Mouse (Mus musculus): ENCODE results near the gene Eif4e. TPM values are rescaled to one million over a fixed set of nuclear protein-coding genes. Genes with fewer than 3 reads are reported as not detected.
A peak's percentile ranks its signal among the peaks of the same experiment; 100 is the strongest.

The Eif4e gene
- 206 and 264 TPM in 2 replicates for polyA plus RNA-seq (2015; fragmentation: Nextera tagmentation; extraction: Ambion mirVana)

DNA sequence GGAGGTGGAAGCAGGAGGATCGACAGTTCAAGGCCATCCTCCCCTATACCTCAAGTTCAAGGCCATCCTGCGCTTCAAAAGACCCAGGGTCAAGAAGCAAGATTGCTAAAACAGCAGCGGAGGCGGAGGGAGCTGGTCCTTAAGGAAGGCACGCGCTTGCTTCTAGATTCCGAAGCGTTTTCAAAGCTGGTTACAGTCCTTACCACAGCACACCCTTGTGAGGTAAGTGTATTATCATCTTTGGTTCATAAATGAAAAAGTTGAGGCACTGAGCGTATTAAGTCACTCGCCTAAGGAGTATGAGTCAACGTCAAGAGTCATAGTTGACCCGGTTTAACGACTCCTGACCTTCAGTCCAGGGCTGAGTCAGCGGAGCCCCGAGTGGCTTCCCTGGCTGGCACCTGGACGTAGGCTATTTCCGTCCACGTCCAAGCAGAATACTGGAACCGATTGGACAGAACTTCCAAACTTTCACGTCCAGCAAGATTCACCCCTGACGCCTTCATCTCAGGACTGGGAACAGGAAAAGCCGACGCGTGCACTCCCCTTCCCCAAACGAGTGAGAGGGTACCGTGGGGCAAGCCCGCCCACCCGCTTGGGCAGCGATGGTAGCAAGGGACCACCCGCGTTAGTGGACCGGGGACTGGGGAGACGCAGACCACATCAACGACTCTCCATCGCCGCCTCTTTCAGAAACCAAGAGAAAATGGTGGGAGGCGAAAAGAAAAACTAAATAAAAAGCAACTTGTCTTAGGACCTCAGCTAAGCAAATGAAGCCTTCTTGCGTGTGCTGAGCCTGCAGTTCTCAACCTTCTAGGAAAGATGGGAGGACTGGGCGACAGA, at the start of gene Eif4e:
TSS of gene Eif4e (plus strand) at position 107 of the 843 bp plus-strand sequence.
- H3K27me3 ChIP-seq: no peaks in the 10 kb centered on the region
- H3K4me3 ChIP-seq (replicated peaks): peak within 1 kb of the TSS; percentile 100
- 3% methylated on average over 39 of the region's 39 CpGs for WGBS (ENCODE audit: insufficient replicate concordance)
- ATAC-seq (ENCODE audit: low read depth) (peak; percentile 48), DNase-seq (peak; percentile 42)
- H3K36me3 ChIP-seq: no peaks in the 10 kb centered on the region
- peak within 1 kb of the TSS; percentile 88 for H3K27ac ChIP-seq
- H3K9ac ChIP-seq: peak within 1 kb of the TSS; percentile 88
- H3K4me2 ChIP-seq: peak within 1 kb of the TSS; percentile 95
- H3K9me3 ChIP-seq (replicated peaks): no peaks in the 10 kb centered on the region
- H3K4me1 ChIP-seq (replicated peaks): peaks cover 39% of the 10 kb centered on the region

DNA sequence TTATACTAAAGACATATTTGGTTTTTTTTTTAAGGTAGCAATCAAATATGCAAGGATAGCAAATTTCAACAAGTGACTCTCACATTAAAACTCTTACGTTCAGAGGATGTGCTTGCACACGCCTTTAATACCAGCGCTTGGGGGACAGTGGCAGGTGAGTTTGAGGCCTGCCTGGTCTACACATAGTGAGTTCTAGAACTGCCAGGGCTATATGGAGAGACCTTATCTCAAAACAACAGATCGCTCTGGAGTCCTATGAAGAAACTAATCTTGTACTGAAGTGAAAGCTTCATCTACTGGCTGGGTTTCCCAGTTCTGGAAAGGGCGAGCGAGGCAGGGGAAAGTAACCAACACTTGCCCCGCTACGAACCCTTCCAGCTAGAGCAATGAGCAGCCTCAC, 46.5 kb upstream of the Eif4e start:
- peaks cover 60% of the 10 kb centered on the region for H3K36me3 ChIP-seq
- no peak overlapping the region for H3K4me2 ChIP-seq
- no peak overlapping the region for H3K4me3 ChIP-seq (replicated peaks)
- H3K4me1 ChIP-seq (replicated peaks): peaks cover 33% of the 10 kb centered on the region
- no peaks in the 10 kb centered on the region for H3K27me3 ChIP-seq
- peak; percentile 18 for DNase-seq
- H3K9me3 ChIP-seq (replicated peaks): no peaks in the 10 kb centered on the region
- H3K27ac ChIP-seq: no peak overlapping the region
- ATAC-seq (ENCODE audit: low read depth): peak; percentile 79
- 54% methylated on average over 8 of the region's 8 CpGs for WGBS (ENCODE audit: insufficient replicate concordance)
- H3K9ac ChIP-seq: no peak overlapping the region

DNA sequence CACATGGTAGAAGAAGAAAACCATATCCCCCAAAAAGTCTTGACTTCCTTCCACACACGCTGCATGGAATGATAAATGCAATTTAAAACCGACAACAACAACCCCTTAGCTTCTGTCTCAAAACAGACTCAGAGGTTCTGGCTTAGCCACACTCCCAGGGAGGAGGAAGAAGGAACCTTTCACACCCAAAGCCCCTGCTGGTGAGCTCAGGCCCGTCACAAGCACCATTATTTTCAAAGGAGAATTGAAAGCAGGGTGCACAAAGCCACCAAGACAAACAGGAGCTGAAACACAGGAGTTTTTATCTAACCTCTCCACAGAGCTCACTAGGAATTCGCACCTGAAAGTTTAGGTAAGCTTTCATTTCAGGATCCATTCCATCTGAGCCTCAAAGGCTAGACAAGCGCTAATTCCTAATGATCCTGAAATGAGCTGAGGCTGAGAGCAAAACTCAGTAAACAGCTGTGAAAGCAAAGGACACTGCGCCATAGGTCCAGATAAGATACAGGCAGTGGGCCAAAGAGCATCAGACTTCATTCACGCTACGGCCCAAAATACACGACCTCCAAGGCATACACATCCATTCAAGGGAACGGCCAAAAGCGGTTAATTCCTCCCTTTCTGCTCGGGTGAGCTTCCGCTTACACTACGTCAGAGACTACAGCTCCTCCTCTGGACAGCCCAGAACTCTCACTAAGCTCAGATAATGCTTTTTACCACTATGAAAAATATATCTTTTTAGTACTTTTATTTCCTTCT, 44.3 kb upstream of the Eif4e start:
- no peaks in the 10 kb centered on the region for H3K9me3 ChIP-seq (replicated peaks)
- DNase-seq (no peak), ATAC-seq (ENCODE audit: low read depth) (no peak)
- H3K36me3 ChIP-seq: peaks cover 60% of the 10 kb centered on the region
- peaks cover 40% of the 10 kb centered on the region for H3K4me1 ChIP-seq (replicated peaks)
- peak overlapping the region; percentile 34; the same call in 1 of the 2 replicates for H3K27ac ChIP-seq
- no peak overlapping the region for H3K9ac ChIP-seq
- H3K4me2 ChIP-seq: no peak overlapping the region
- H3K4me3 ChIP-seq (replicated peaks): no peak overlapping the region
- 66% methylated on average over 14 of the region's 14 CpGs for WGBS (ENCODE audit: insufficient replicate concordance)
- H3K27me3 ChIP-seq: no peaks in the 10 kb centered on the region

DNA sequence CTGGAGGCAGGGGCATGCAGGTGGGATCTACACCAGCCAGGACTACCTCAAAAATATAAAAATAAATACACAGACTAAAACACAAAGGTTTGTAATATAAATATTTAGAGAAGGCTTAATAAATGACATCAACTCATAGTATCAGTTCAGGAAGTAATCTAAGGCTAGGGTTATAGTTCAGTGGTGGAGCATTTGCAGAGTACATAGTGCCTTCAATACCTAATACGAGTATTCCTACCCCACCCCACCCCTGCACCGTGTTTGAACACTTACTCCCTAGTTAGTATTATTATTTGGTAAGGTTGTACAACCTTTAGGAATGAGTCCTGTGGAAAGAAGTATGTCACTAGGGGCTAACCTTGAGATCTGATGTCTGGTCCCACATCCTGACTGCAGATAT, 42.7 kb upstream of the Eif4e start:
- Histone ChIP-seq H3K9ac (no peak overlapping the region), H3K4me1 (replicated peaks) (peaks cover 52% of the 10 kb centered on the region), H3K4me2 (no peak overlapping the region), H3K4me3 (replicated peaks) (no peak overlapping the region), H3K36me3 (peaks cover 60% of the 10 kb centered on the region), H3K9me3 (replicated peaks) (no peaks in the 10 kb centered on the region), H3K27me3 (no peaks in the 10 kb centered on the region), H3K27ac (no peak overlapping the region)
- WGBS (ENCODE audit: insufficient replicate concordance): 77% methylated on average over 2 of the region's 2 CpGs
- DNase-seq: no peak
- no peak for ATAC-seq (ENCODE audit: low read depth)

DNA sequence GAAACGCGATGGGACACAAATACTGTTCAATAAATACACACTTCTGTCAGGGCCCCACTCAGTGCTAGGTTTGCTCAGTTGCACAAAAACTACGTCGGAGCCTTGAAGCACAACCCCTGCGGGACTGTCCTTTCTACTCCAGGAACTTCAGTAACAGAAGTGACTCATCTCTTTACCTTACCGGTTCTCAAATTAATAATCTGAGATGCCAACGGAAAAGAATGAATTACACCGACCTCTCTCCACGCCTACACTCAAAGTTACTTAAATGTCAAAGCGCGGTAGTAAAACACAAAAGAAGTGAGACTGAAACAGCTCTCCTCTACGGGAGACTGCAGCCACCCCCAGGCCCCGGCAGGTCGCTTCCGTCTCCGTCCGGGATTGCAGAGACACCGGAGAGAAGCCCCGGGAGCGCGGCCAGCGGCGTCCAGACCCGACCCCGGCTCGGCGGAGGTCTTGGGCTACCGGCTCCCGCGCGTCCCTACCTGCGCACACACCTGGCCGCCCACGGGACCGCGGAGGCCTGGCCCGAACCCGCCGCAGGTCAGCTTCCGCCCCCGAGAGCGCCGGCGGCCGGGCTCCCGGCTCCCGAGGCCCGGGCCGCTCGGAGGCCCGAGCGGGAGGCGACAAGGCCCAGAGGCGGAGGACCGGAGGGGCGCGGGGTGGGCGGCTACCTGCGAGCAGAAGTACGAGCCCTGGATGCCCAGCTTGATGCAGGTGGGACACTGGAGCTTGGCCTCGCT, 37.2 kb upstream of the Eif4e start:
- Histone ChIP-seq H3K4me1 (replicated peaks) (peaks cover 30% of the 10 kb centered on the region), H3K4me3 (replicated peaks) (peak overlapping the region; percentile 93), H3K4me2 (peak overlapping the region; percentile 72), H3K27ac (peak overlapping the region; percentile 80), H3K27me3 (no peaks in the 10 kb centered on the region), H3K9me3 (replicated peaks) (no peaks in the 10 kb centered on the region), H3K9ac (peak overlapping the region; percentile 94), H3K36me3 (peaks cover 22% of the 10 kb centered on the region)
- DNase-seq (peak; percentile 9), ATAC-seq (ENCODE audit: low read depth) (peak; percentile 70)
- under 1% methylated on average over 57 of the region's 61 CpGs for WGBS (ENCODE audit: insufficient replicate concordance)

DNA sequence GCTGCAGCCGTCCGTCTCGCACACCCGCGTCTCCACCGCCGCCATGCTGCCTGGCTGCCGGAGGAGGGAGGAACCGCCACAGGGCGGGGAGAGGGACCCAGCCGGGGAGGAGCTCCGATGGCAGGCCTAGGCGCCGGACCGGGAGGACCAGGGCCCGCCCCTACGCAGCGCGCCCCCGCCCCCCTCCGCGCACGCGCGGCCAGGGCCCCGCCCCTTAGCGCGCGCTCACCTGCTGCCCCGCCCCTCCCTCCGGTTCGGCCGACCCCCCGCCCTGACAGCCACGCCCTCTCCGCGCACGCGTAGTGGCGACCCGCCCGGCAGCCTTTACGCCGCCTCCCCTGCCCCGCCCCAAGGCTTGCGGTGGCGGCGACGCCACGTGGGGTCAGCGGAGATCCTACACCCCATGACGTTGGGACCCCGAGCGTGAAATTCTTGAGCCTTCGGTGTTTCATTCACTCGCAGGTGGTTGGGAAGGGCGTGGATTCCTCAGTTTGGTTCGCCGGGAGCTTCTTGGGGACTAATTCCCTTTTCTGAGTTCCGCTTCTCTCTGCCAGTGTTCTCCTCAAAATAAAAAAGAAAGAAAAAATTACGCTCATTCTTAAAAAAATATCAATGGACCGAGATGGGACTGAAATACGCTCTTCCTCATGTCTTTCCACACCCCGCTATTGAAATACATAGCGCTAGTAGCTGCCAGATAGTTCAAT, 36.5 kb upstream of the Eif4e start, which contains the start of gene Metap1:
TSS of gene Metap1 (minus strand) at position 189 of the 707 bp plus-strand sequence.
- H3K4me2 ChIP-seq: peak within 1 kb of the TSS; percentile 87
- peak within 1 kb of the TSS; percentile 94 for H3K9ac ChIP-seq
- H3K9me3 ChIP-seq (replicated peaks): no peaks in the 10 kb centered on the region
- peak; percentile 99 for ATAC-seq (ENCODE audit: low read depth)
- peak; percentile 92 for DNase-seq
- WGBS (ENCODE audit: insufficient replicate concordance): under 1% methylated on average over 36 of the region's 65 CpGs
- peak within 1 kb of the TSS; percentile 93 for H3K4me3 ChIP-seq (replicated peaks)
- H3K36me3 ChIP-seq: peaks cover 17% of the 10 kb centered on the region
- no peaks in the 10 kb centered on the region for H3K27me3 ChIP-seq
- peaks cover 33% of the 10 kb centered on the region for H3K4me1 ChIP-seq (replicated peaks)
- H3K27ac ChIP-seq: peak within 1 kb of the TSS; percentile 80

DNA sequence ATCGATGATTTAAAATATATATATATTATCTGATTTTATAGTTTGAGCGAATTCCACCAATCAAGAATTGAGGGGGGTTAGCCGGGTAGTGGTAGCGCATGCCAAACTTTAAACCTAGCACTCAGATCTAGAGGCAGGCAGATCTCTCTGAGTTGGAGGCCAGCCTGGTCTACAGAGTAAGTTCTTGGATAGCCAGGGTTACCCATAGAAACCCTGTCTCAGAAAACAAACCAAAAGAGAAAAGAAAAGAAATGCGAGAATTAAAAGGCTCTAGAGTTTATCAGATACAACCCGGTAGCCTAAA, 36.0 kb upstream of the Eif4e start:
- 3% methylated on average over 6 of the region's 6 CpGs for WGBS (ENCODE audit: insufficient replicate concordance)
- H3K9ac ChIP-seq: peak overlapping the region; percentile 73
- H3K4me1 ChIP-seq (replicated peaks): peaks cover 38% of the 10 kb centered on the region

DNA sequence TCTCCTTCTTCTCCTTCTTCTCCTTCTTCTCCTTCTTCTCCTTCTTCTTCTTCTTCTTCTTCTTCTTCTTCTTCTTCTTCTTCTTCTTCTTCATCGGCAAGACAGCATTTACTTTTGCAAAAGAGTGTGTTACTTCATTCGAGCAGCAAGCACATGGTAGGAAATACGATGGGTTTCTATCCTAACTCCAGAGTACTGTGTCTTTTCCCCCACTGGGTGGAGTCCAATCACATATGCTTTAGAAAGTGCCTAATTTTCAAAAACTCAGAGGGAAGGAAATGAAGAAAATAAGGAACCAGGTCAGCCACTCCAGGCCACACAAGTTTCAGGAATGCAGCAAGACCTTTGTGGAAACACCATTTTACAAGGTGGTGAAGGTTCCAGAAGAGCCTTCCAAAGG, 32.3 kb upstream of the Eif4e start:
- Histone ChIP-seq H3K27ac (no peak overlapping the region), H3K4me1 (replicated peaks) (peaks cover 29% of the 10 kb centered on the region), H3K4me3 (replicated peaks) (no peak overlapping the region), H3K9me3 (replicated peaks) (no peaks in the 10 kb centered on the region), H3K9ac (no peak overlapping the region), H3K4me2 (no peak overlapping the region), H3K36me3 (no peaks in the 10 kb centered on the region), H3K27me3 (no peaks in the 10 kb centered on the region)
- DNase-seq (no peak), ATAC-seq (ENCODE audit: low read depth) (no peak)
- 44% methylated on average over 3 of the region's 3 CpGs for WGBS (ENCODE audit: insufficient replicate concordance)

More for the DNA sequence above, 36.0 kb upstream of the Eif4e start:
- Histone ChIP-seq H3K27me3 (no peaks in the 10 kb centered on the region), H3K36me3 (peaks cover 12% of the 10 kb centered on the region), H3K9me3 (replicated peaks) (no peaks in the 10 kb centered on the region), H3K4me2 (peak overlapping the region; percentile 87), H3K27ac (peak overlapping the region; percentile 59), H3K4me3 (replicated peaks) (peak overlapping the region; percentile 93)
- ATAC-seq (ENCODE audit: low read depth): no peak
- DNase-seq: no peak

DNA sequence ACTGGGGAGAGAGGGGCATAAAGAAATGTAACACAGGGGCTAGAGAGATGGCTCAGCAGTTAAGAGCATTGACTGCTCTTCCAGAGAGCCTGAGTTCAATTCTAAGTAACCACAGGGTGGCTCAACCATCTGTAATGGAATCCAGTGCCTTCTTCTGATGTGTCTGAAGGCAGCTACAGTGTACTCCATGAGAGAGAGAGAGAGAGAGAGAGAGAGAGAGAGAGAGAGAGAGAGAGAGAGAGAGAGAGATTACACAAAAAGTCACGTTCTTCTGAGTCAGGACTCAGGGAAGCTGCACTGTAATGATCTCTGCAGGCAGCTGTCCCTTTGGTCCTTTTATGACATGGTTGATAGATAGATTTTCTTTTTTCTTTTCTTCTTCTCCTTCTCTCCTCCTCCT, 31.4 kb upstream of the Eif4e start:
- peak overlapping the region; percentile 30; the same call in 1 of the 2 replicates for H3K4me2 ChIP-seq
- H3K4me3 ChIP-seq (replicated peaks): no peak overlapping the region
- peak overlapping the region; percentile 22; the same call in 1 of the 2 replicates for H3K9ac ChIP-seq
- no peak overlapping the region; the same call in 1 of the 2 replicates for H3K27ac ChIP-seq
- DNase-seq (no peak), ATAC-seq (ENCODE audit: low read depth) (no peak)
- no peaks in the 10 kb centered on the region for H3K27me3 ChIP-seq
- peaks cover 29% of the 10 kb centered on the region for H3K4me1 ChIP-seq (replicated peaks)
- 0% methylated on average over 1 of the region's 1 CpGs for WGBS (ENCODE audit: insufficient replicate concordance)
- H3K9me3 ChIP-seq (replicated peaks): no peaks in the 10 kb centered on the region
- no peaks in the 10 kb centered on the region for H3K36me3 ChIP-seq

DNA sequence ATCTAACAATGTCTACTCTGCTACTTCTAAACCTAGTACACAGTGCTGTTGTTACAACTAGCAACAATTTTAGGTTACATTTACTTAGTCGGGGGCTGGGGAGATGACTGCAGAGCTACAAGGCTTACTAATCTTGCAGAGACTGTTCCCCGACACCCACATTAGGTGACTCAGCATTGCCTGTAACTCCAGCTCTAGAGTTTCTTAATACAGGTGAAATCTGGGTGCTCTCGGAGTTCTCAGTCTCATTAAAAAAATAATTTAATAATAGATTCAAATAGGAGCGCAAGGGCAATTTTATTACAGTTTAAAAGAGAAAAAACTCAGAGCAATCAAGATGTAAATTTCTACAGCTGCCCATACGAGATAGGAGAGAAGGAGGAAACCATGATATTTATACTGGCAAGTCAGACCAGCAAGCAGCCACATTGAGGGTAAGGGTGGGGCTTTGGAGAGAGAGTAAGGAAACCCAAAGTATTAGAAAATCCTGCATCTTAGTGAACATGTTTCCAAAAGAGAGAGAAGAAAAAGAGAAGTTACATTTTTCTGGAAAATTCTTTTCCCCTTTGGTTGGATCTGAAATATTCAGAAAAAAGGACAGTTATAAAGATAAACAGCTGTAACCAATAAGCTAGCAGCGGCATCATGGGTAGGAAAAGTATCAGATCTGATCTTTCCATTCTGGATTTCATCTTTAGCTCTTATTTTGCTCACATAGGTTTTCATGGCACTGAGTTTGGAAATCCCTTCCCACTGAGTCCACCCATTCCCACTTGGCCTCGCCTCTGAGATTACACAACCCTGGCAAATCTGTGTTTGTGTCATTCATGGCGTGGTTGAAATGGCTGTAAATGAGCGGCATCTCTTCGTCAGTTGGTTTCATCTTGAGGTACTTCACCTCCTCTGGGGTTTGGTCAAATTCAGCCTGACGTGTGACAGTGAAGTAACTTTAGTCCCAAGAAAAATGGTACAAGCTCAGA, 30.5 kb upstream of the Eif4e start:
- WGBS (ENCODE audit: insufficient replicate concordance): 40% methylated on average over 11 of the region's 11 CpGs
- no peaks in the 10 kb centered on the region for H3K36me3 ChIP-seq
- no peak overlapping the region for H3K4me3 ChIP-seq (replicated peaks)
- H3K4me1 ChIP-seq (replicated peaks): peaks cover 23% of the 10 kb centered on the region
- no peaks in the 10 kb centered on the region for H3K9me3 ChIP-seq (replicated peaks)
- peak overlapping the region; percentile 30 for H3K4me2 ChIP-seq
- peak overlapping the region; percentile 22 for H3K9ac ChIP-seq
- peak; percentile 74 for ATAC-seq (ENCODE audit: low read depth)
- DNase-seq: peak; percentile 20
- H3K27me3 ChIP-seq: no peaks in the 10 kb centered on the region
- H3K27ac ChIP-seq: no peak overlapping the region; the same call in 1 of the 2 replicates
